Mouse (Mus musculus): Measurements from ENCODE around the gene Prss16.

Prss16 gene

DNA sequence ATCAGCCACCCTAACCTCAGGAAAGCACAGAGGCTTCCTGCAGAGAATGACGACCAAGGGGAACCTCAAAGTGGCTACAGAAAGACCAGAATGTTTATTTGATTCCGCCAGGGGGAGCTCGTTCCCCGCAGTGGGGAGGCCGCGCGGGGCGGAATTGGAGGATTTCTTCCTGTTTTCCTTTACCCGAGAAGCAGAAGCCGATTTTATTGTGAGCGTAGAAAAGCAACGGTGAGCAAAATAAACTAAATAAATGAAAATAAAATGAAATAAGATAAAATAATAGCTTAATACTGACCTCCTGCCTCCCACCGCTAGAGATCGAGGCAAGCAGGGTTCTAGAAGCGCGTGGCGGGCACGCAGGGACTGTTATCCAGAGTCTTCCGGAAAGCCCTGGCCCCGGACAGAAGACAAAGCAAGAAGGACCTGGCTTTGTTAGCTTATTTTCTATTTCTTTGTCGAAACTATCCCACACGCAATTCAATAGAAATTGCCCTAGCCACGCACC, 35.3 kb downstream of the Prss16 start:
- DNase-seq (ENCODE audit: low read depth, low spot score) = peak; percentile 95

- DNase-seq (ENCODE audit: low read depth, low spot score) = no peak
Observed at GRCm38 (mm10) chr13:21971641-21972040, 37.9 kb downstream of the Prss16 start.

- no peak for DNase-seq (ENCODE audit: low read depth, low spot score)
Observed at GRCm38 (mm10) chr13:21969816-21970215, 39.7 kb downstream of the Prss16 start.

- no peak for DNase-seq (ENCODE audit: low read depth, low spot score)
Observed at GRCm38 (mm10) chr13:21969269-21969668, 40.3 kb downstream of the Prss16 start.

All from CD4-positive, CD25-positive, alpha-beta regulatory T cell, adult 2 months (primary cell).